Mouse (Mus musculus): Measurements from ENCODE around the gene 0610009B22Rik. TPM values are rescaled to one million over a fixed set of nuclear protein-coding genes. Genes with fewer than 3 reads are reported as not detected.
"Not testable (repeated sequence)": the region's sequence is repeated elsewhere in the genome, so short reads cannot be mapped to it uniquely, and the experiment has no call there.

Gene 0610009B22Rik
- polyA plus RNA-seq (2012; rRNA removed) = 47.9 and 48.7 TPM in 2 replicates

DNA sequence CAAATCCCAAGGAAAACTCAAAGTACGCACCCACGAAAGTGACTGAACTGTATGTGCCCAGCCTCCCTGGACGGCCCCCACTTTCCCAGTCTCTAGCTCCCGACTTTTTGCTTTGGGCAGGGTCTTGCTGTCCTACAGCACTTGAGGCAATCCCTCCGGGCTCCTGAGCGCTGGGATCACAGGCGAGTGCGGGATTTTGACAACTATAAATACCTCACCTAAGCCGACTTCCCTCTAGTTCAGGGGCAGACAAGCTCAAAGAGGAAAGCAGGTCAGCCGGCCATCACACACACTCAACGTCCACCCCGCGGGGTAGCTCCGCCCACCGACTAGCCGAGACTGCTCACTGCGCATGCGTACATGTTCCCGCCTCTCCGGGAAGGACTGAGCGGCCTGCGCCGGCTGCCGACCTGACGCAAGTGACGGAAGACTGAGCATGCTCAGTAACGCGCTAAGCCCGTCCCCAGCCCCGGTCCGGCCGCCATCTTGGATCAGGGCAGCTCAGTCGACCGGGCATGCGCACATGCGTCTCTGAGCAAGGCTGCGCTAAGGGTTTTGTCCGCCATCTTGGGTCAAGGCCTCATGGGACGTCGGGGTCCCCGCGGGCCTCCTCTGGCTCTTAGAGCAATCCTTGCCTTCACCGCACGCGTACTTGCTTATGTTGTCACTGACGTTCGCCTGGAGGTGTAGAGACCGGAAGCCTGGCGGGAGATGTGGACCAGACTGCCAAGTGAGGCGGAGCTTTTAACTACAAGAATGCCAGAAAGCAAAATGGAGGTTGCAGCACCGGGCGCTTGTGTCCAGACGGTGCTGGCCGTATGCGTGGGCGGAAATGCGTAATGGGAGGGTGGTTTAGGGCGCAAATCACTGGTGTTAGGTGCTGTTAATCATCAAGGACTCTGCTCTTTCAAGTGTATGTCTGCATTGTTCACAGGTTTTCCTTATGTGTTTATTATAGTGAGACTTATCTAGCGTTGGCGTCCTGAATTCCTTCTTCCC lies at the start of gene 0610009B22Rik:
Gene 0610009B22Rik, minus strand, starts transcription at position 545 of the 999 bp plus-strand sequence.
- peak; percentile 99 for TF ChIP-seq POLR2A (IDR thresholded peaks at IDR 0.05; ENCODE audit: borderline replicate concordance, insufficient read depth, low read length)
- TF ChIP-seq CTCF (IDR thresholded peaks at IDR 0.05; ENCODE audit: borderline replicate concordance, insufficient read depth, low read depth, low read length) = no peak
- Histone ChIP-seq H3K4me1 (ENCODE audit: control insufficient read depth, insufficient read depth, low read length) (no peaks in the 10 kb centered on the region; the same call in 1 of the 2 replicates), H3K27ac (ENCODE audit: insufficient read depth, low read length) (peak within 1 kb of the TSS; percentile 92), H3K4me3 (replicated peaks; ENCODE audit: insufficient read depth, low read depth, low read length) (peak within 1 kb of the TSS; percentile 81), H3K27me3 (ENCODE audit: control insufficient read depth, insufficient read depth, low read length) (no peaks in the 10 kb centered on the region)
- WGBS = under 1% methylated on average over 60 of the region's 60 CpGs
- DNase-seq = peak; percentile 100

DNA sequence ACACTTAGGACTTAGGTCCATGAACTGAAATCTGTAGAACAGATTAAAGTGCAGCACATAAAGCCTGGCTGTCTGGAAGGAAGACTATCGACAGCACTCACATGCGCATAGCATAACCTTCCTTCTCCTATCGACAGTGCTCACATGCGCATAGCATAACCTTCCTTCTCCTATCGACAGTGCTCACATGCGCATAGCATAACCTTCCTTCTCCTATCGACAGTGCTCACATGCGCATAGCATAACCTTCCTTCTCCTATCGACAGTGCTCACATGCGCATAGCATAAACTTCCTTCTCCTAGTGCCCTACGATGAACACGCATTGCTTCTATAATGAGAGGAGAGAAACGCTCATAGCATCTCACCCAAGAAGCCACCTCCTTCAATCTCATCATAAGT lies 45.5 kb upstream of the 0610009B22Rik start:
- WGBS = 96% methylated on average over 13 of the region's 13 CpGs
- H3K27me3 ChIP-seq (ENCODE audit: control insufficient read depth, insufficient read depth, low read length); DNase-seq; H3K4me1 ChIP-seq (ENCODE audit: control insufficient read depth, insufficient read depth, low read length); H3K4me3 ChIP-seq (replicated peaks; ENCODE audit: insufficient read depth, low read depth, low read length); H3K27ac ChIP-seq (ENCODE audit: insufficient read depth, low read length): not testable (repeated sequence)

DNA sequence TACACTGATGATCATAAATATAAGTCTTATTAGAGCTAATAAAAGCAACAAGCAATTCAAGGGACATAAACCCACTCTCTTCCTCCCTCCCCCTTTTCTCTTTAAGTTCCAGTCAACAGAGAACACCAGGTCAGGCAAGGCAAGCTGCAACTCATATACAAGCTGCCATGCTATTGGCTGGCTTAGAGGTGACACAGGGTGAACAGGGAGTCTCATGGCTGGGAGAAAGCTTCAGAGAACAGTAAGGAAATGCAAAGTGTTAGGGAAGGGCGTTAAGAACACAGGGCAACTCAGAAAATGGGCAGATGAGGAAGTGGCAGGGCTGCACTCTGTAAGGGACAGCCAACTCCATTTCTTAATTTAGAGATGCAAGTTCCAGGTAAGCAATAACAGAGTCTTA lies 44.2 kb upstream of the 0610009B22Rik start:
- no peak overlapping the region for H3K27ac ChIP-seq (ENCODE audit: insufficient read depth, low read length)
- no peaks in the 10 kb centered on the region for H3K4me1 ChIP-seq (ENCODE audit: control insufficient read depth, insufficient read depth, low read length)
- TF ChIP-seq POLR2A (IDR thresholded peaks at IDR 0.05; ENCODE audit: borderline replicate concordance, insufficient read depth, low read length) (no peak), CTCF (IDR thresholded peaks at IDR 0.05; ENCODE audit: borderline replicate concordance, insufficient read depth, low read depth, low read length) (no peak)
- DNase-seq = no peak
- H3K27me3 ChIP-seq (ENCODE audit: control insufficient read depth, insufficient read depth, low read length) = no peaks in the 10 kb centered on the region; the same call in 1 of the 2 replicates
- WGBS = 83% methylated on average over 1 of the region's 1 CpGs
- H3K4me3 ChIP-seq (replicated peaks; ENCODE audit: insufficient read depth, low read depth, low read length) = no peak overlapping the region

DNA sequence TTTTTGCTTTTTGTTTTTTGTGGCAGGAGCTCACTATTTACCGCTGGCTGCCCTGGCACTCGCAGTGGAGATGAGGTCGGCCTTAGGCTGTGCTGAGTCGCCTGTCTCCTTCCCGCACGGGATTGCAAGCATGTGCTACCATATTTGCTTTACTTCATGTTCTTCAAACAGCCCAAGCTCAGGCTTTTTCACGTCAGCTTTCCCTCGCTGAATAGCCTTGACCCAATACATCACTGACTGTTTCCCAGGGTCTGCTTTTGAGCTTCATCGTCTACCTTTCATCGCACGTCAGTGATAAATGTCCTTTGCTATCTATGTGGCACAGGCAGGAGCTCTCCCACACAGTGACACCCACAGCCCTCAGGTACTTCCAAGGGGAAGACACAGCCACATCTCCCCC lies 32.4 kb upstream of the 0610009B22Rik start:
- H3K27me3 ChIP-seq (ENCODE audit: control insufficient read depth, insufficient read depth, low read length) = no peaks in the 10 kb centered on the region
- no peaks in the 10 kb centered on the region for H3K4me1 ChIP-seq (ENCODE audit: control insufficient read depth, insufficient read depth, low read length)
- no peak overlapping the region for H3K27ac ChIP-seq (ENCODE audit: insufficient read depth, low read length)
- no peak for DNase-seq
- H3K4me3 ChIP-seq (replicated peaks; ENCODE audit: insufficient read depth, low read depth, low read length) = no peak overlapping the region
- TF ChIP-seq POLR2A (IDR thresholded peaks at IDR 0.05; ENCODE audit: borderline replicate concordance, insufficient read depth, low read length) = no peak
- TF ChIP-seq CTCF (IDR thresholded peaks at IDR 0.05; ENCODE audit: borderline replicate concordance, insufficient read depth, low read depth, low read length) = no peak
- WGBS = 96% methylated on average over 11 of the region's 11 CpGs

DNA sequence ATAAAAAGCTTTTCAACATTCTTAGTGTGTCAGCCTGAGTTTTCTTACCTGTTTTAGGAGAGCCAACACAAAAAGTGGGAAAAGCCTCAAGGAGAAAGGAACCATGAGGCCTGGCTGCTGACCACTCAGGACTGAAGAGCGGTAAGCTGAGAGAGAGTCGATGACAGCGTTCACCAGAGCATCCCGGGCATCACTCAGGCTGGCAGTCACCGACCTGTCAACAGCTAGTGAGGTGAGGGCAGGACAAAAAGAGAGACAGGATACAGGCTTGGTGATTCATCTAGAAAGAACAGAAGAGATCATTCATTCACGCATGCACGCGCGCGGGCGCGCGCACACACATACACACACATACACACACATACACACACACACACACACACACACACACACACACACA lies 18.4 kb upstream of the 0610009B22Rik start:
- no peak overlapping the region for H3K4me3 ChIP-seq (replicated peaks; ENCODE audit: insufficient read depth, low read depth, low read length)
- DNase-seq = no peak
- H3K4me1 ChIP-seq (ENCODE audit: control insufficient read depth, insufficient read depth, low read length) = no peaks in the 10 kb centered on the region
- no peak for TF ChIP-seq POLR2A (IDR thresholded peaks at IDR 0.05; ENCODE audit: borderline replicate concordance, insufficient read depth, low read length)
- TF ChIP-seq CTCF (IDR thresholded peaks at IDR 0.05; ENCODE audit: borderline replicate concordance, insufficient read depth, low read depth, low read length) = no peak
- 94% methylated on average over 13 of the region's 13 CpGs for WGBS
- H3K27me3 ChIP-seq (ENCODE audit: control insufficient read depth, insufficient read depth, low read length) = no peaks in the 10 kb centered on the region
- no peak overlapping the region for H3K27ac ChIP-seq (ENCODE audit: insufficient read depth, low read length)

DNA sequence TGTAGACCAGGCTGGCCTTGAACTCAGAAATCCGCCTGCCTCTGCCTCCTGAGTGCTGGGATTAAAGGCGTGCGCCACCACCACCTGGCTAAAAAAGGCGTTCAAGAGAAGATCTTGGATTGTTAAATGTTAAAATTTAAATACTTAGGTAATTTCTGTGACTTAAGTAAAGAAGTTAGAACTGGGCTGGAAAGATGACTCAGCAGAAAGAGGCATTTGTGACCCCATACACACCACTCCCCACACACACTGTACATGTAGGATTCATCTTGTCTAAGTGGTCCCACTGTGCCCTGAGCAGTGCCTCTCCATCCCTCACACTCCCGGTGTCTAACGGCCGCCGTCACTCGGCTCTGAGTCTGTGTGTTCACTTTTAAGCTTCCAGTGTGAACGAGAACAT lies 17.8 kb upstream of the 0610009B22Rik start:
- no peak for TF ChIP-seq CTCF (IDR thresholded peaks at IDR 0.05; ENCODE audit: borderline replicate concordance, insufficient read depth, low read depth, low read length)
- TF ChIP-seq POLR2A (IDR thresholded peaks at IDR 0.05; ENCODE audit: borderline replicate concordance, insufficient read depth, low read length) = no peak
- Histone ChIP-seq H3K27me3 (ENCODE audit: control insufficient read depth, insufficient read depth, low read length) (no peaks in the 10 kb centered on the region), H3K4me3 (replicated peaks; ENCODE audit: insufficient read depth, low read depth, low read length) (no peak overlapping the region), H3K4me1 (ENCODE audit: control insufficient read depth, insufficient read depth, low read length) (no peaks in the 10 kb centered on the region), H3K27ac (ENCODE audit: insufficient read depth, low read length) (no peak overlapping the region)
- whole genome bisulfite sequencing = 94% methylated on average over 10 of the region's 10 CpGs
- DNase-seq = no peak

DNA sequence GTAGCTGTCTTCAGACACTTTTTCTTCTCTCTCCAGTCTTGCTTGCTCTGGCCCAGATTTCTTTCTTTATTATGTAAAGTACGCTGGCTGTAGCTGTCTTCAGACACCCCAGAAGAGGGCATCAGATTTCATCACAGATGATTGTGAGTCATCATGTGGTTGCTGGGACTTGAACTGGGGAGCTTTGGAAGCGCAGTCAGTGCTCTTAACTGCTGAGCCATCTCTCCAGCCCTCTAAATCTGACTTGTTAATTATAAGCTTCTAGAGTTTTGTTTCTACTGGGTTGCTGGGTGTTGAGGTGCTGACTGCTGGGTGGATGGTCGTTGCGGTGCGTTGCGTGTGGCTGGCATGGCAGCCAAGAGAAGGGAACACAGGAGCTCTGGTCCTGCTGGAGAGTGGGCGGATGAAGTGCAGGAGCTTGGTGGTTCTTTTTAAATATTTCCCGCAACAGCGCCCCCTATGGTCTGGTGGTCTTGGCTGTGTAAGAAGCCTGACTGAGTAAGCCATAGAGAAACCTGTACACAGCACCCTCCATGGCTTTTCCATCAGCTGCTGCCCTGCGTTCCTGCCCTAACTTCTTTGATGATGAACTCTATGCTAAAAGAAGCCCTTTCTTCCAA lies 14.8 kb upstream of the 0610009B22Rik start:
- no peak overlapping the region for H3K4me3 ChIP-seq (replicated peaks; ENCODE audit: insufficient read depth, low read depth, low read length)
- H3K27ac ChIP-seq (ENCODE audit: insufficient read depth, low read length) = no peak overlapping the region
- 67% methylated on average over 10 of the region's 10 CpGs for WGBS
- H3K4me1 ChIP-seq (ENCODE audit: control insufficient read depth, insufficient read depth, low read length) = no peaks in the 10 kb centered on the region
- no peaks in the 10 kb centered on the region for H3K27me3 ChIP-seq (ENCODE audit: control insufficient read depth, insufficient read depth, low read length)
- DNase-seq = no peak
- TF ChIP-seq CTCF (IDR thresholded peaks at IDR 0.05; ENCODE audit: borderline replicate concordance, insufficient read depth, low read depth, low read length) = no peak
- no peak for TF ChIP-seq POLR2A (IDR thresholded peaks at IDR 0.05; ENCODE audit: borderline replicate concordance, insufficient read depth, low read length)

DNA sequence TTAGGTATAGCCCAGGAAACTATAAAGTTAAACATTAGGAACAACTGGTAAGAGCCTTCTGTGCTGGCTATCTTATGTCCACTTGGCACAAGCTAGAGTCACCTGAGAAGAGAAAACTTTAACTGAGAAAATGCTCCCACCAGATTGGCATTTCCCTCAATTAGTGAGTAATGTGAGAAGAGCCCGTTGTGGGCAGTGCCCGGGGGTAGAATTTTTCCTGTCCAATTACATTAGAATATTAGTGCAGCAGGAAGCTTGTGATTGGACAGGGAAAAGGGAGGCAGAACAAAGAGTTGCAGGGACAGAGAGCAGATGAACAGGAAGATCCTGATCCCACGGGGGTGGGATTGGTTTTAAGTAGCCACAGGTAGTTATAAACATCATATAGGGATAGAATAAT lies 14.2 kb upstream of the 0610009B22Rik start:
- Histone ChIP-seq H3K4me3 (replicated peaks; ENCODE audit: insufficient read depth, low read depth, low read length) (no peak overlapping the region), H3K27ac (ENCODE audit: insufficient read depth, low read length) (no peak overlapping the region), H3K27me3 (ENCODE audit: control insufficient read depth, insufficient read depth, low read length) (no peaks in the 10 kb centered on the region), H3K4me1 (ENCODE audit: control insufficient read depth, insufficient read depth, low read length) (no peaks in the 10 kb centered on the region)
- WGBS = 74% methylated on average over 3 of the region's 3 CpGs
- TF ChIP-seq CTCF (IDR thresholded peaks at IDR 0.05; ENCODE audit: borderline replicate concordance, insufficient read depth, low read depth, low read length) (no peak), POLR2A (IDR thresholded peaks at IDR 0.05; ENCODE audit: borderline replicate concordance, insufficient read depth, low read length) (no peak)
- DNase-seq = no peak

Data from cerebellum, adult 2 months (tissue).